Mouse (Mus musculus) brain, embryonic 14.5 days (tissue): ENCODE data around the gene Hipk1.

Source experiments
- CTCF ChIP-seq: fragments of 200-500 bp; IDR thresholded peaks from 2 replicates; pipeline ENCODE4 v1.5.1; 2012; ENCODE audit warnings: inconsistent platforms, mild to moderate bottlenecking, moderate library complexity, borderline replicate concordance; ENCODE audit not compliant: insufficient read depth, insufficient read length; ENCODE audit errors: extremely low read depth
- POLR2A ChIP-seq: fragments of 200-500 bp; IDR thresholded peaks from 2 replicates; pipeline ENCODE4 v1.6.1; 2012; ENCODE audit warnings: mild to moderate bottlenecking, inconsistent platforms, borderline replicate concordance; ENCODE audit not compliant: poor library complexity, insufficient read depth, insufficient read length, severe bottlenecking; ENCODE audit errors: extremely low read depth

DNA sequence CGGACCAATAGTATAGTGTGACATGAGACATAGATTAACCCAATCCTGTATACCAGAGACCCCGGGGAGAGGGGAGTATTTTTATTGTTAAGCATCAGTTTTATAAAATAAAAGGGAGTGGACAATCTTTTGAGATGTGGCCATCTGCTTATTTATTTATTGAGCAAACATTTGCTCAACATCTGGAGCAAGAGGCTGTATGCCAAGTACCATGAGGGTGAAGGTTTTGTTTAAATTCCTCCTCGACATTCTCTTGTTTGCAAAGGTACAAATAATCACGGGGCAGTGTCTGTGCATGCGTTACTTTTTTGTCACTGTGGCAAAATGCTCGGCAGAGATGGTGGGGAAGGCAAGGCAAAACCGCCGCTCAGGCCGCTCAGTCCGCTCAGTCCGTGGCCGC lies 85.9 kb downstream of the Hipk1 start:
- TF ChIP-seq CTCF (no peak), POLR2A (no peak)
